Comparison of ENCODE assay signal across 26 mouse cellular contexts in genomic region chr5:96718601-96719000, GRCm38 (mm10).
"Had no signal": no experiment of that assay in that cellular context is flagged by ENCODE, and none has a peak within 500 bp of the region (broad histone marks: within the 10 kb centered on the region; RNA-seq: fewer than 3 reads in every experiment).

No protein-coding gene starts in this region.

- H3K9ac ChIP-seq: embryonic facial prominence, embryonic 12.5 days; embryonic facial prominence, embryonic 13.5 days; embryonic facial prominence, embryonic 15.5 days; forebrain, embryonic 12.5 days; forebrain, embryonic 13.5 days; forebrain, embryonic 15.5 days; forebrain, postnatal 0 days had no signal

- H3K4me2 ChIP-seq: embryonic facial prominence, embryonic 12.5 days; embryonic facial prominence, embryonic 13.5 days; embryonic facial prominence, embryonic 15.5 days; forebrain, embryonic 12.5 days; forebrain, embryonic 13.5 days; forebrain, embryonic 15.5 days had no signal

- H3K27ac ChIP-seq: embryonic facial prominence, embryonic 10.5 days; embryonic facial prominence, embryonic 12.5 days; embryonic facial prominence, embryonic 13.5 days; embryonic facial prominence, embryonic 15.5 days; forebrain, embryonic 10.5 days; forebrain, embryonic 12.5 days; forebrain, embryonic 13.5 days; forebrain, embryonic 15.5 days; gastrocnemius, adult 2 months; heart, adult 2 months had no signal

- H3K4me3 ChIP-seq: embryonic facial prominence, embryonic 10.5 days; embryonic facial prominence, embryonic 12.5 days; embryonic facial prominence, embryonic 13.5 days; embryonic facial prominence, embryonic 15.5 days; erythroblast, embryonic 14.5 days; forebrain, embryonic 10.5 days; forebrain, embryonic 12.5 days; forebrain, embryonic 13.5 days; forebrain, embryonic 15.5 days; gastrocnemius, adult 2 months; heart, adult 2 months had no signal

- DNase-seq: cerebellum, adult 9-10 months; cerebellum, adult 9-11 months; cerebellum, postnatal 10 days; cerebellum, postnatal 14 days; cerebellum, postnatal 25 days; cerebellum, postnatal 36 days; embryo, embryonic 11 days; forebrain, postnatal 0 days; gastrocnemius, adult 2 months; gastrocnemius, postnatal 10 days; gastrocnemius, postnatal 14 days; gastrocnemius, postnatal 25 days; gastrocnemius, postnatal 36 days; heart, adult 18-20 months; heart, adult 2 months had no signal

- H3K4me1 ChIP-seq: embryonic facial prominence, embryonic 12.5 days; embryonic facial prominence, embryonic 13.5 days; embryonic facial prominence, embryonic 15.5 days had no signal

- H3K9me3 ChIP-seq: embryonic facial prominence, embryonic 10.5 days; embryonic facial prominence, embryonic 12.5 days; embryonic facial prominence, embryonic 13.5 days; embryonic facial prominence, embryonic 15.5 days; forebrain, embryonic 10.5 days; forebrain, embryonic 12.5 days; forebrain, embryonic 13.5 days; forebrain, embryonic 15.5 days had no signal

- H3K36me3 ChIP-seq: embryonic facial prominence, embryonic 10.5 days; embryonic facial prominence, embryonic 15.5 days; forebrain, embryonic 10.5 days; forebrain, embryonic 12.5 days; forebrain, embryonic 15.5 days had no signal

- ATAC-seq: forebrain, embryonic 13.5 days; forebrain, embryonic 14.5 days; forebrain, embryonic 15.5 days; forebrain, embryonic 16.5 days; forebrain, postnatal 0 days had no signal

- H3K27me3 ChIP-seq: embryonic facial prominence, embryonic 12.5 days; embryonic facial prominence, embryonic 13.5 days; embryonic facial prominence, embryonic 15.5 days; forebrain, embryonic 12.5 days; forebrain, embryonic 13.5 days; forebrain, embryonic 15.5 days had no signal
